Mouse (Mus musculus): ENCODE results near the gene Tas2r110.

The Tas2r110 gene

GRCm38 (mm10) chr6:132867708-132868107 is at the start of gene Tas2r110:
TSS of gene Tas2r110 (plus strand) at chr6:132868008.
- no peak for DNase-seq

- no peak for DNase-seq
Measured at GRCm38 (mm10) chr6:132846842-132847241, 21.0 kb upstream of the Tas2r110 start, which contains the start of gene Tas2r123. TSS of gene Tas2r123 (plus strand) at chr6:132847142.

GRCm38 (mm10) chr6:132855138-132855537 is 12.7 kb upstream of the Tas2r110 start, which contains the start of gene Tas2r116:
TSS of gene Tas2r116 (plus strand) at chr6:132855438.
- DNase-seq = no peak

- DNase-seq = no peak
Measured at GRCm38 (mm10) chr6:132892711-132893110, 24.9 kb downstream of the Tas2r110 start, which contains the start of gene Tas2r113. TSS of gene Tas2r113 (plus strand) at chr6:132893011.

- no peak for DNase-seq
Measured at GRCm38 (mm10) chr6:132909351-132909750, 41.5 kb downstream of the Tas2r110 start, which contains the start of gene Tas2r125. TSS of gene Tas2r125 (plus strand) at chr6:132909651.
